Mouse (Mus musculus) CH12.LX (cell line): ENCODE data around the gene Polr1b.

Experiments used
- CHD1 ChIP-seq: IDR thresholded peaks from 2 replicates; pipeline ENCODE4 v1.6.1; 2012; ENCODE audit warnings: low read depth, low read length, improper control_type of control experiment, inconsistent platforms
- CHD2 ChIP-seq: IDR thresholded peaks from 2 replicates; pipeline ENCODE4 v1.6.1; 2011; ENCODE audit warnings: low read length, improper control_type of control experiment
- CTCF ChIP-seq, 2 experiments: IDR thresholded peaks in 1 of 2; conservative IDR thresholded peaks in 1 of 2; 2 replicates each; pipeline ENCODE4 v1.5.1; 2011 to 2012; ENCODE audit warnings: low read depth in 2 of 2, low read length in 2 of 2, improper control_type of control experiment in 1 of 2, inconsistent platforms in 1 of 2, mild to moderate bottlenecking in 1 of 2, moderate library complexity in 1 of 2
- E2F4 ChIP-seq: IDR thresholded peaks from 2 replicates; pipeline ENCODE4 v1.6.1; 2011; ENCODE audit warnings: low read depth, low read length, improper control_type of control experiment; ENCODE audit not compliant: insufficient replicate concordance
- EP300 ChIP-seq: IDR thresholded peaks from 2 replicates; pipeline ENCODE4 v1.6.1; 2011; ENCODE audit warnings: low read length, improper control_type of control experiment
- ETS1 ChIP-seq: conservative IDR thresholded peaks from 2 replicates; pipeline ENCODE4 v1.6.1; 2012; ENCODE audit warnings: low read depth, mild to moderate bottlenecking, inconsistent platforms, low read length, improper control_type of control experiment, moderate library complexity
- GABPA ChIP-seq: IDR thresholded peaks from 2 replicates; pipeline ENCODE4 v1.6.1; 2012; ENCODE audit warnings: low read depth, low read length, improper control_type of control experiment, inconsistent platforms; ENCODE audit not compliant: insufficient replicate concordance
- JUND ChIP-seq: conservative IDR thresholded peaks from 2 replicates; pipeline ENCODE4 v1.6.1; 2011; ENCODE audit warnings: low read depth, low read length, improper control_type of control experiment
- NRF1 ChIP-seq: IDR thresholded peaks from 2 replicates; pipeline ENCODE4 v1.6.1; 2014; ENCODE audit warnings: low read depth, mild to moderate bottlenecking, inconsistent platforms, low read length, improper control_type of control experiment, moderate library complexity
- POLR2A ChIP-seq: IDR thresholded peaks from 2 replicates; pipeline ENCODE4 v1.6.1; 2011; ENCODE audit warnings: low read depth, mild to moderate bottlenecking, improper control_type of control experiment, low read length
- TCF12 ChIP-seq: IDR thresholded peaks from 2 replicates; pipeline ENCODE4 v1.6.1; 2014; ENCODE audit warnings: low read depth, mild to moderate bottlenecking, inconsistent platforms, low read length, improper control_type of control experiment
- UBTF ChIP-seq: IDR thresholded peaks from 2 replicates; pipeline ENCODE4 v1.6.1; 2012; ENCODE audit warnings: low read depth, mild to moderate bottlenecking, inconsistent platforms, low read length, improper control_type of control experiment, moderate library complexity
- USF1 ChIP-seq: IDR thresholded peaks from 2 replicates; pipeline ENCODE4 v1.6.1; 2014; ENCODE audit warnings: low read depth, mild to moderate bottlenecking, inconsistent platforms, low read length, improper control_type of control experiment
- ZKSCAN1 ChIP-seq: IDR thresholded peaks from 2 replicates; pipeline ENCODE4 v1.6.1; 2012; ENCODE audit warnings: low read depth, inconsistent platforms, low read length, improper control_type of control experiment, borderline replicate concordance

GRCm38 (mm10) chr2:129129987-129130545, 29.3 kb downstream of the Polr1b start:
- TF ChIP-seq CTCF (conservative IDR thresholded peaks at IDR 0.05 in 1 of 2, IDR thresholded peaks at IDR 0.05 in 1 of 2; ENCODE audit: low read depth in 2 of 2, low read length in 2 of 2): no peak
- no peak for TF ChIP-seq ETS1
- TF ChIP-seq USF1: no peak
- no peak for TF ChIP-seq ZKSCAN1
- no peak for TF ChIP-seq POLR2A
- no peak for TF ChIP-seq E2F4
- no peak for TF ChIP-seq CHD2
- no peak for TF ChIP-seq EP300
- TF ChIP-seq UBTF: no peak
- TF ChIP-seq TCF12: no peak
- no peak for TF ChIP-seq CHD1
- TF ChIP-seq NRF1: no peak
- TF ChIP-seq GABPA: no peak
- TF ChIP-seq JUND: no peak
